Mouse (Mus musculus) c-Kit-positive CD71-negative TER-119-negative erythroid progenitor cells, embryonic 14.5 days (primary cell): ENCODE results near the gene Rpusd1.

Experiments used
- DNase-seq: peaks from one replicate; pipeline ENCODE4 v3.0.0-alpha.2; 2013; ENCODE audit warnings: low read depth

Rpusd1 gene

DNA sequence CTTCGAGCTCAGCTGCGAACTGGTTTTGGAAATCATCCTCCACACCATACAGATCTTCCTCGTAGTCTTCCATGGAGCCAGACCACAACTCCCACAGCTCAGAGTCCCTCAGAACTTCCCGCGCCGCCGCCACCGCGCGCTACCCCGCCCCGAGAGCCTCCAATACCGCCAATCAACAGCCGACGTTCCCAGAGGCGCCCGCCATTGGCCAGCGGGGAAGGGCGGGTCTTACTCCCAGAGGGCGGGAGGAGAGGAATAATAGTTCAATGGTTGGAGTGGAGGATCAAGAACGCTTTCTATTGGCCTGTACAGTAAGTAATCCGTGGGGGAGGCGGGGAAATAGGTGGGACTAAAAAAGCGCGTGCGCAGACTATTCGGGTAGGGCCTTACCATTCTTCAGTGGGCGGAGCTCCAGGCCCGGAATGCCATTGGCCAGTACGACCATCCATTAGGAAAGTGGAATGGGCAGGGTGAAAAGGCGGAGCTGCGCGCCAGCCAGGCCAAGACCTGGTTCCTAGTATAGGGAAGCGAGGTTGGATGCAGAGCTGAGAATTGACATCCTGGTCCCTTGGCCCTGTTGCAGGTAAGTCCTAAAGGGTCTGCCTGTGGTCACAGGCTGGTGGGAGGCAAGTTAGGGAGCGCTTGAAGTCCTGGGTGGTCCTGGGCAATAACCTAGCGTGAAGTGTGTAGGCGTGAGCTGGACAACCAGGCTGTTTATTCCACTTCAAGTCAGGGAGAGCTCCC is at the start of gene Rpusd1, which contains the start of gene Chtf18:
Gene Rpusd1 (plus strand): TSS at position 406 of the 744 bp plus-strand sequence.
Gene Chtf18 (minus strand): TSS at position 155 of the 744 bp plus-strand sequence.
- peak; percentile 100 for DNase-seq

DNA sequence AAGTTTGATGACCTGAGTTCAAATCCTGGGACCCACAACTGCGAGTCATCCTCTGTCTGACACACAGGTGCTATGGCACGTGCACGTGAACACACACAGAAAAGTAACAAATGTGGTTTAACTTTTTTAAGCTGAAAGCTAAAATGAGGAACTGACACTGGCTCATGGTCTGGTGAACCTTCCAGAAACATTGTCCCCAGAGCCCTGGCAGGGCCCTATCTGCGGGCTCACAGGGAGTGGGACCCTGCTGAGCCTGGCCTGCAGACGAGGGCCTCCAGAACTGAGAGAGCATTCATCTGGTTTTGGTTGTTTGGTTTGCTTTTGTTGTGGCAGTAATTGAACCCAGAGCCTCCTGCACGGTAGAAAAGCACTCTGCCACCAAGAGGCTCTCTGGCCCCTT is 49.5 kb upstream of the Rpusd1 start:
- no peak for DNase-seq

DNA sequence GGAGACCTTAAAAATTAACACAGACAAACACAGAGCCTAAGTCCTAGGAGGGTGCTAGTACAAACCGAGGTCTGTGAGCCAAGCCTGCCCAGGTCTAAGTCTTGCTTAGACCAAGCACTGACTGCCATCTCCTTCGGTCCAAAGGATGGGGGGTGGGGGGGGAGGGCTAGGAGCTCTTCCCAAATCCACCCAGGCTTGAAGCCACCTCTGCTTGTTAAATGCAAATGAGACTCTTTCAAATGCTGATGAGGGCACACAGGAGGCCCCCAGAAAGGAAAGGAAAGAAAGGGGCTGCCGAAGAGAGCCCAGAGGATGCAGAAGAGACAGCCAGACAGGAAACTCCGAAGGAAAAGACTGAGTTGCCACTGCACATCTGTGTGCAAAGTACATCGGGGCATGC is 47.7 kb upstream of the Rpusd1 start:
- no peak for DNase-seq

DNA sequence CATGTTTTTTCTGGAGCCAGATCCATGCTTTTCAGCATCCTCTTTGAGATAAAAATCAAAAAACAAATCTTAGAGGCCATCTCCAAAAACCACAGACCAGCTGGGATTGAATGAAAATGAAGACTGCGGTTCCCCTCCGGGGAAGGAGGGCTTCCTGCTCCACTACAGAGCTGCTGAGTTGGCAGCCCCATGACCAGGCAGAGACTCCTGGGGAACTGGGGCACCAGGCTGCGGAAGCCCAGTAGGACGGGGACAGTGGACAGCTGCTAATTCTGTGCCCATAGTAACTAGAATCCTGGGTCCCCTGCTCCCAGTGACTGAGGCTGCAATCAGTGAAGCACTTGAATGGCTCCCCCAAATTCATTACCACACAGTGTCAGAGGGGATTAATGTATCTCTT is 45.8 kb upstream of the Rpusd1 start:
- DNase-seq: no peak

DNA sequence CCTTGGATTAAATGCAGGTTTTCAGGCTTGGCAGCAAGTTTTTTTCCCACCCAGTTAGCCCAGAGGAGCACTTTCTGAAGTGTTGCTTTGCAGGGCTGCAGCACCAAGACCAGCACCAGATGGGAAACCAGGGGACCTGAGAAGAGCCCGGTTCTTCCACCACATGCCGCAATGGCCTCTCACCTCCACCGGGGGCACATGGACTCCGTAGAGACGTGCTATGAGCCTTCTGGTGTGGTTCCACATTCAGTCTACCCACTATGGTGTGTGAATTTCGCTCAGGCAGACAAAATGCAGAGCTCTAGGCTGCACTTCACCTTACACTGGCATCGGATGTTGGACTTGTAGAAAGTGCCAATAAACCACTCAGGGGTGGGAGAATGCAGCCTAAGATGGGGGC is 41.1 kb upstream of the Rpusd1 start:
- DNase-seq: no peak

DNA sequence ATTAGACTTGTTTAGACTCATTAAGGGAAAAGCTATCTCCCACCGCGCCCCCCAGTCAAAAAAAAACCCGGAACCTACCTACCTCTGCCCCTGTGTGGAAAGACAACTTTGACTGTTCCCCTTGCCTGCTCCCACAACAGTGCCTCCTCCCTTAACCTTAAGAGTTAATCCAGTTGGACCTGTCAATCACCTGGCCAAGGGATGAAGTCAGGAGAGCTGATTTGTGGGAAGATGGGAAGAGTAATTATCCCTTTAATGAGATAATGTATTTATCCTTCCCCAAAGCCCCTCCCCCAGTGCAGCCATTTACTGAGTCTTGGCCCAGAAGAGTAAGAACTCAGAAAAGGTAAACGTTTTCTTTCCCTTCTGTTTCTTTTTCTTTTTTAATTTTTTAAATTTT is 38.5 kb upstream of the Rpusd1 start:
- DNase-seq: no peak

DNA sequence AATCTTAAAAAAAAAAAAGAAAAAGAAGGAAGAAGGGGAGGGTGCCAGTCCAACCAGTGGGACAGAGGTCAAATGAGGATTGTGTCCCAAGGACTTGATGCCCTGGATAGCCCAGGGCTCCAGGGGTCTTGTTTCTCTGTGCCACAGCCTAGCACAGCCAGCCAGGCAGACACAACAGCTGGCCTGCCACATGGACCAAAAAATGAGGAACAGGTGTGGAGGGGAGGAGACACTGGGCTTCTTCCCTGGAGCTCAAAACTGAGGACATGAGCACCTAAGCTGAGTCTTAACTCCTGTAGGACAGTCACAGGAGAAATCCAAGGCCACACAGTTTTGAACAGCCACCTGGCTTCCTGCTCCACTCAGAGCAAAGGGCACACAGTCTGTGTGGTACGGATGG is 31.2 kb upstream of the Rpusd1 start:
- DNase-seq: no peak

DNA sequence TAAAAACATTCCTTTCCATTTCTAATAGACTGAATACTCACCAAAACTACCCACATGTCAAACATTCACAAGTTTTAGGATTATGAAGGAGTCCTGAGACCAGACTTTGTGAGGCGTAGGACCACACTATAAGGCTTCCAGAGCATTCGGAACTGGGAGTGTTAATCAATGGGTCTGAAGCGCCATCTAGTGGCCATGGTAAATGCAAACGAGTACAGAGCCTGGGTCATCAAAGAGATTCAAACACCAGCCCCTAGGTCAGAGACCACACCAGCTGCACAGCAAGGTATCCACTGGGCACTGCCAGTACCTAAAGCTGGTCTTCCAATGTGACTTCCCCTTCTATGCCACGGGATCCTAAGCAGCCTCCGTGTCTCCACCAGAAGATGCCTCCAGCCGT is 29.0 kb upstream of the Rpusd1 start:
- peak; percentile 78 for DNase-seq

DNA sequence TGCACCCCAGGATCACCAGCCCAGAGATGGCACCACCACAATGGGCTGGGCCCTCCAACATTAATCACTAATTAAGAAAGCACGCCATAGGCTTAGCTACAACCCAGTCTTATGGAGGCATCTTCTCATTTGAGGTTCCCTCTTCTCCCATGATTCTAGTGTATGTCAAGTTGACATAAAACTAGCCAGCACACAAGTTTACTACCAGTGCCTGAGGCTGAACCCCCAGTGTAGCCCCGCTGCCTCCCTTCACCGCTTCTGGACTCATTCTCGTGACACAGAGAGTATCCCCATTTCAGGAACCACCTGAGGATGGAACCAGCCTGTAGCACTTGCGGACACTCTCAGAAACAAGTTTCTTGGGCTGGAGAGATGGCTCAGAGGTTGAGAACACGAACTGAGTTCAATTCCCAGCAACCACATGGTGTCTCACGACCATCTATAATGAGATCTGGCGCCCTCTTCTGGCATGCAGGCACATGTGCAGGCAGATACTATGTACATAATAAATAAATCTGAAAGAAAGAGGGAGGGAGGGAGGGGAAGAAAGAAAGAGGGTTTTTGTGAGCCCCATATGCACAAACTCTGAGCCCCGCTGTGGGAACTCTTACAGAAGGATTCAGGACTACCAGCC is 26.5 kb upstream of the Rpusd1 start:
- DNase-seq: no peak

DNA sequence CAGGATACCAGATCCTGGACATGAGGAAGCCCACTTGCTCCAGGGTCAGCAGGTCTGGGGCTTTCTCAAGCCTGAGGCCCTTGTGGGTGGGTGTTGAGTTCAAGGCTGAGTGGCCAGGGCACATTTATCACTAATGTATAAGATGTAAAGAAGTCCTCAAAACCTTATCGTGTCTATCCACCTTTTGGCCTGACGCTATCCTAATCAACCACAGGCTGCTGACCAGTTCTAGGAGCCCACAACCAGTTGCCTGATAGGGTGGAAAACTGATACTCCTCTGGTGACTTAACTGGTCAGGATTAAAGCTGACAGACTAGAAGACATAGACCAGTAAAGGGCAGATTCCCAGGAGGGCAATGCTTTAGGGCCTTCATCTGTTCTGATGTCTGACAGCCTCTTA is 17.5 kb upstream of the Rpusd1 start:
- DNase-seq: no peak

DNA sequence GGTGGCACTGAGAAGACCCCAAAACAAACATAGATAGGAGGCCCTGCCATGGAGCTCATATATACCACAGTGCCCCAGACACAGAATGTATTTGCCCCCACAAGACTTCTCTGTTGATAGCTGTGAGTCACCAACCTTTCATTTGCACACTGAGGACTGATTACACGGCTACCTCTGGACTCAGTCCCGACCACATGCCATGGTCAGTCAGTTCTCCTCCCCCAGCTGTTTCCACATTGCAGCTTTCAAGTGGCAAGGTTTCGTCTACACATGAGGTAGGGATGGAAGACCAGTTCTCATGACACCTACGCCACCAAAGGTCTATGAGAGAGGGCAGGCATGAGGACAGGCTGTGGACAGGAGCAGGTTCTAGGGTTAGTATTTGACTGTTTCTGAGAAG is 16.3 kb upstream of the Rpusd1 start:
- no peak for DNase-seq

DNA sequence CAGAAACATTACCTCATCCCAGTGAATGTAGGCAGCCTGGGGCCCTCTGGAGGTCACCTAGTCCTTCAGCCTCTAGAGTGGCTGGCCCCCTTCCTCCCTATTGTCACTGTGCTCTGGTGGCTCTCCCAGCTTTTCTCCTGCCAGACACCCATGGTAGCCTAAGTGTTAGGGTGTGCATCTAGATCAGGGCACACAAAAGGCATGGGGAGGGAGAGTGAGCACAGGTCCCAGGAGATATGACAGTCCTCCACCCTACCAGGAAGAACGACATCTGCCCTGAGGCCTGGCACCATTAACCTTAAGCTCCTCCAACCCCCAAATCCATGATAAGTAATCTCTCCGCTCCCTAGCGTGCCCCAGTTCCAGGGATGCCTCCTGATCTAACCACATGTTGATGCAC is 11.8 kb upstream of the Rpusd1 start:
- DNase-seq: no peak

DNA sequence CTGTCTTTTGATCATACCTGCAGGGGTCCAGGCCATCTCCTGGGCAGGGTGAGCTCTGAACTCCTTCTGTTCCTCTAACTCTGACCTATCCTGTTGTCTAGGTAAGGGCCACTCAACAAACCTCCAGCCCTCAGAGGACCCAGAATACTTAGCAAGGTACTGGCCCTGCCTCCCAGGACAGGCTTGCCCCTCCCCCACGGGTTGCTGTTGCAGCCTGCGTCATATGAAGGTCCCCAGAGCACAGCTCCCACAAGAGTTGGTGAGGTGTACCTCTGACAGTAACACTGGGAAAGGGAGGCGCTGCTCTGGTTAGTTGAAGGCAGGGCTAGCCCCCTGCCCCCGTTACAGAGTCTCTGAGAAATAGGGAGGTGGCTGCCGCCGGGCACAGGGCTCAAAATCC is 11.3 kb upstream of the Rpusd1 start:
- DNase-seq: no peak

DNA sequence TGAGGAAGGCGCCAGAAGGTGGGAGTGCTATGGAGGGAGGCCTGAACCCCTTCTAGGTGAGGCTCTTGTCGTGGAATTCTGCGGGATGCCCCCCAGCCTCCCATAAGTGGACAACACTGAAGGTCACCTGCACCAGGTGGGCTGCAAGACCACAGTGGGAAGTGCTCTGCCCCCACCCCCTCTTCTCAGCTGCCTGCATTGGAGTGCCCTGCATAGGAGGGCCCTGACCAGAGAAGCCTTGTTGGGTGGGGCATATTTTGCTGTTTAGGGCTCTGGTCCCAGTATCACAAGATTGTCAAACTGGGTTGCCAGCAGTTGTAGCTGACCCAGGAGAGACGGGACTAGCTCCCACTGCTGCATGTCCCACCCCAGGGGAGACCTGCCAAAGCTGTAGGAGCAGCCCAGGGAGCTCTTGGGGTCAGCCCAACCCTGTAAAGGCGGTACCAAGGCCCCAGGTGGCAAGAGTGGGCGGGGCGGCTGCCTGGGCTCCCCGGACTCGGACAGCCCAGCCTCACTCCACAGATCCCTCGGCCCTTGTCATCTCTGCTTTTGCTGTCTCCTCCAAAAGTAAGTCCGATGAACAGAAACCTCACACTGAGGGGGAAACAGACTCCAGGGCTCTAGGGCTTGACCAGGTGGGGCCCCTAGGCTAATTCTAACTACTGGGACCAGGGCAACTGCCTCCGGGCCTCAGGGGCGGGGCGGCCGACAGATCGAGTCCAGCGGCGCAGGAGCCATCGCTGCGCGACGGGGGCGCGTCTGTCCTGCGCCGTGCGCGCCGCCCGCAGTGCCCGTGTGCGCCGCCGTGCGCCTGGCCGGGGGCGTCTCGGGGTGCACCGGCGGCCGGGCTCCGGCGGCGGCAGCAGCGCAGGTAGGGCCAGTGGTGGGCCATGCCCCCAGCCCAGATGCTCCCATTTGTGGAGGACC is 10.5 kb upstream of the Rpusd1 start, which contains the start of gene Gng13:
Gene Gng13 (plus strand): TSS at position 461 of the 927 bp plus-strand sequence.
- no peak for DNase-seq

DNA sequence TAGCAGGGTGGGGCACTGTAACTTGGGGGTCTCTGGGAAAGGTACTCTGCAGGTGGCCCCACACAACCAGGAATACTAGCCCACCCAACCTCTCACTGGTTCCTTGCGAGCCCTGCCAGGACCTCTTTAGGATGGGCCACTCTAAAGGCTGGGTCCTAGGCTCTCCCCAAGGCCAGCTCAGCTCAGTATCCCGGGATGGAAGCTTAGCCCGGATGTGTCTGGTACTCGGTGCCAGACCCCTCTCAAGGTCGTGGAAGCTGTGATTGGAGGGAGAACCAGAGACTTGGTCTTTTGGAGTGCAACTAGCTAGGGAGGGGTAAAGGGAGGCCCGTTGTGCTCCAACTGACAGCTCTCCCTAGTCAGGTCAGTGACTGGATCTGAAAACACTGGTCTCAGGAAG is 9.8 kb upstream of the Rpusd1 start:
- no peak for DNase-seq

DNA sequence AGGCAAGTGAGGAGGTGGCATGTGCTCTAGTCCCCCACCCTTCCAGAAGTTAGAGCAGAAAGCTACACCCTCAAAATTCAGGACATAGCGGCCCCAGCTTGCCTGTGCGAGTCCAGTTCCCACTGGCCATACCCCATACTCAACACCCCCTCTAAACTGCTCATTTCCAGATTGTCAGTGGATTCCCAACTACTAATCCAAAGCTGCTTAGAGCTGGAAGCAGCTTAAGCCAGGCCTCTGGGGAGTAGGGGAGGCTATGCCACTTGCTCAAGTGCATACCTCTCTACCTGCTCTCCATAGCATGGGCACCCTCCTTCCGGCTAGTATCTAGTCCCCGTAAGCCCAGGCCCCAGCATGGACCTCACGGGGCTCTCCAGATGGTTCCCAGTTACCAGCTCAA is 6.0 kb upstream of the Rpusd1 start:
- DNase-seq: no peak

DNA sequence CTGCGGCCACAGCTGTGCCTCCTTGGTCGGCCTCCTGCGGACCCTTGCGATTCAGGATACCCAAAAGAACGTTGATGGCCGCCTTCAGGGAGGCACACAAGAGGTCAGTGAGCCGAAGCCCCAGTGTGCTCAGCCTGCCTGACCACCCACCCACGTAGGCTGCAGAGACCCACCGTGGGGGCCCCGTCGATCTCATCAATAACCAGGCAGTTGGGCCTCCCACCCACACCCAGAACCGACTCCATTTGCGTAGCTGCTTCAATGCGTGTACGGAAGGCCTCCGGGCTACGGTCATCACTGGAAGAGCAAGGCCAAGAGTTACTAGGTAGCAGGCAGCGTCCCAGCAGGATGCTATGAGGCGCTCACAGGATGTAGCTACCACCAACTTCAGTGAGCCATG is 4.0 kb upstream of the Rpusd1 start:
- DNase-seq: no peak

DNA sequence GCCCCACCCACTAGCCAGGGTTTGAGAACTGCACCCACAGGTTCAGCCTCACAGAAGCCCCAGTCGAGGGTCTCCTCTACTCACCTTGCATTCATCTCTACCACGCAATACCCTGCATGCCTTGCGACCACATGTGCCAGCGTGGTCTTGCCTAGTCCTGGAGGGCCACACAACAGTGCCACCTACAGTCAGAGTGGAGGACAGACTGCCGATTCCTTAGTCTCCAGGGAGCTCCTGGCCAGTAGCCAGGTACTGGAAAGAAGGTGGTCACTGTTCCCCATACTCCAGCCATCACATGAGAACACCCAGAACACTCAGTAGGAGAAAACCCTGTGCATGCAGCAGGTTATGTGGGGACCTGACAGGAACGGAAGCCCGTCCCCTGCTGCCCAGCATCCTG is 3.6 kb upstream of the Rpusd1 start:
- DNase-seq: no peak

DNA sequence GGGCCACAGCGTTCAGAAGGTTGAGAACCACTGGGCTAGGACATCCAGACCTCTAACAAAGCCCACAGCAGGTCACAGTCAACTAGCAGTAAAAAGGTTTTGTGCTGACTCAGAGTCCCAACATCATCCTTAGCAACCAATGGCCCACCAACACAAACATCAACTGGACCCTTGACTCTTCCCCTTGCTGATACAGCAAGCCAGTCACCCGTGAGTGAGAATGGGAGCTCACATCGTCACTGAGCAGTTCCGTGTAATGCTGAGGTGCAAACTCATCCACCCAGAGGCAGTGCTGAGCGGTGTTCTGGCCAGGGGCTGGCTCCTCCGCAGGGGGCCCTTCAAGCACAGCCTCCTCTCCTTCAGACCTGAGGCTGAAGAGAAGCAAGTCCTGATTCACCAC is 2.2 kb upstream of the Rpusd1 start:
- no peak for DNase-seq

DNA sequence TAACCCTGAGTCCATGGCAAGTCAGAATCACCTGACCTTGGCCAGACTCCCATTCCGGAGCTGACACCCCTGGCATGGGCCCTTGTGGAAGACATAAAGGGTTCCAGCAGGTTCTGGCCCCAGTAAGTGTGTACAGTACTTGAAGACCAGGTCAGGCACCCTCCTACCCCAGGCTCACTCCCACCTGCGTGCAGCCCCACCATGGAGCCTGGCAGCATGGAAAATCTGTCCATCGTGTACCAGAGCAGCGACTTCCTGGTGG is 470 bp downstream of the Rpusd1 start:
- no peak for DNase-seq

DNA sequence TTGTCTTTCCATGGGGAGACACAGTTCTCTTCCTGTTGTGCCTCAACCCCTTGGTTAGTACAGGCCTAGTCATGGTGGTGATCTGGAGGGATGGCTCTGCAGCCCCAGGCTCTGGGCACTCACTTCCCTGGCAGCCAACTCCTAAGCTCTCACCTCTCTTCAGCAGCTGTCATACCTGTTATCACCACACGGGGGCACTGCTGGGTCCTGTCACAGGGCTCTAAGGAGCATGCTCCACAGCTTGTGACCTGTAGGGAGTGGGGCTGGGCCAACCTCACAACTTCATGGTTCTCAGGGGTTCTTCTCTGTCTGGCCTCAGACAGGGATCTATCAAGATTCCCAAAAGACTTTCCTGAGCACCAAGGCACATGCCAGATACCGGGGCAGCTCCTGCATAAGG is 4.6 kb downstream of the Rpusd1 start:
- peak; percentile 86 for DNase-seq

DNA sequence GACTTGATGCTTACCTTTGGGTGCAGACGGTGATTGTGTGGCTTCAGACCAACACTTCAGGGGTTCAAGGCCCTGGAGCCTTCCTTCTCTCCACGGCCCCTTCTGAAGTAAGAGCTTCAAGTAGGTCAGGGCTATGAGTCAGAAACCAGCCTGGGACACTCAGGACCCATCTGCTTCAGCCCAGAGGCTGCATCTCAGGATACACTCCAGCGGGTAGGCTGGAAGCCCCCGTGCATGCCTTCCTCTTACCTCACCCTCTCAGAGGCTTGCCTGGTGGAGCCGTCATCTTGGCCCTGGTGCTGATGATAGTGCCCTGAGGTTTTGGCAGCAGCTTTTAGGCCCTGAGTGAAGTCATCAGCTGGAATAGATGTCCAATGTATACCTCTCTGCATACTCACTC is 7.8 kb downstream of the Rpusd1 start:
- no peak for DNase-seq

DNA sequence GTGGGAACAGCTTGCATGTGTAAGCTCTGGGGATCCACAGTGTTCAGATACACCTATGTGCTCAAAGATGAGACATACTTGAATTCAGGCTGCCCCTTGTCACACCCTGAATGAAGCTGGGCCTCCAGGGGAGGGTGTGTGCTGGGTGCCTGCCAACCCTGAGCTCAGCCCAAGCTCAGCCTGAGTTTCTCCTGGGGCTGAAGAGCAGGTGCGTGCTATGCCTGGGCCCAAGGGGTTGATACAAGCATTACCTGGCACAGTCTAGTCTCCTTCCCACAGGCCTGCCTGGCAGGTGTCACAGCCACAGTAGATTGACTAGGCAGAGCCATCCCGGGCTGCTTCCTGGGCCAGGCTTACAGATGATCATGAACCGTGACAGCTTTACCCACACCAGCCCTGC is 8.3 kb downstream of the Rpusd1 start, which contains the start of gene Mslnl:
Gene Mslnl (plus strand): TSS at position 298 of the 400 bp plus-strand sequence.
- DNase-seq: no peak
